Mouse (Mus musculus) cerebellum, adult 2 months (tissue): ENCODE measurements around the gene Tlr13.

ENCODE experiments used
- CTCF ChIP-seq: fragments of 200-500 bp; IDR thresholded peaks from 2 replicates; pipeline ENCODE4 v1.5.1; 2011; ENCODE audit warnings: low read depth, mild to moderate bottlenecking, control low read depth, low read length, moderate library complexity, borderline replicate concordance; ENCODE audit not compliant: insufficient read depth
- POLR2A ChIP-seq: fragments of 200-500 bp; IDR thresholded peaks from 2 replicates; pipeline ENCODE4 v1.6.1; 2011; ENCODE audit warnings: low read length, control low read depth, borderline replicate concordance; ENCODE audit not compliant: insufficient read depth

GRCm38 (mm10) chrX:106176331-106176730 is 33.3 kb downstream of the Tlr13 start:
- no peak for TF ChIP-seq CTCF
- TF ChIP-seq POLR2A = no peak
